Mouse (Mus musculus) ES-E14 (cell line): ENCODE results near the gene Islr. TPM values are rescaled to one million over a fixed set of nuclear protein-coding genes. Genes with fewer than 3 reads are reported as not detected.
A peak's percentile ranks its signal among the peaks of the same experiment; 100 is the strongest.

Experiments
- DNase-seq: peaks from one replicate; pipeline ENCODE4 v3.0.0-alpha.2; 2013; ENCODE audit warnings: low read depth, low spot score
- H3K27ac ChIP-seq: 2 replicates; pipeline ENCODE4 v1.5.1; 2012; ENCODE audit warnings: low read depth, mild to moderate bottlenecking, low read length, moderate library complexity, mixed read lengths; ENCODE audit not compliant: poor library complexity, insufficient read depth, severe bottlenecking
- H3K36me3 ChIP-seq: 2 replicates; pipeline ENCODE4 v1.6.1; 2012; ENCODE audit warnings: mild to moderate bottlenecking, low read length, moderate library complexity, mixed read lengths; ENCODE audit not compliant: control insufficient read depth, poor library complexity, insufficient read depth, severe bottlenecking
- H3K4me1 ChIP-seq, 2 experiments: fragments of 150-350 bp in 1 of 2; sonication (generic) in 1 of 2; 2 replicates each; pipeline ENCODE4 v1.6.1; 2012; ENCODE audit warnings: low read length in 2 of 2, mild to moderate bottlenecking in 1 of 2, mixed read lengths in 1 of 2; ENCODE audit not compliant: control insufficient read depth in 2 of 2, insufficient read depth in 2 of 2, poor library complexity in 1 of 2
- H3K4me3 ChIP-seq, 2 experiments: fragments of 150-350 bp in 1 of 2; sonication (generic) in 1 of 2; 2 replicates each; pipeline ENCODE4 v1.5.1; 2012; ENCODE audit warnings: low read length in 2 of 2, low read depth in 1 of 2, mild to moderate bottlenecking in 1 of 2, mixed read lengths in 1 of 2; ENCODE audit not compliant: insufficient read depth in 1 of 2, poor library complexity in 1 of 2, severe bottlenecking in 1 of 2
- H3K9ac ChIP-seq: 2 replicates; pipeline ENCODE4 v1.6.1; 2012; ENCODE audit warnings: low read depth, mild to moderate bottlenecking, low read length, mixed read lengths; ENCODE audit not compliant: poor library complexity, insufficient read depth, severe bottlenecking
- H3K9me3 ChIP-seq: fragments of 150-350 bp; sonication (generic); 2 replicates; pipeline ENCODE4 v1.6.1; 2012; ENCODE audit warnings: low read depth, mild to moderate bottlenecking, low read length; ENCODE audit not compliant: control insufficient read depth, insufficient read depth
- CHD2 ChIP-seq: IDR thresholded peaks from 2 replicates; pipeline ENCODE4 v1.6.1; 2014; ENCODE audit warnings: mild to moderate bottlenecking, low read depth, low read length, inconsistent platforms
- HCFC1 ChIP-seq: IDR thresholded peaks from 2 replicates; pipeline ENCODE4 v1.6.1; 2012; ENCODE audit warnings: low read length, inconsistent platforms, borderline replicate concordance; ENCODE audit not compliant: insufficient read depth
- MAFK ChIP-seq: IDR thresholded peaks from 2 replicates; pipeline ENCODE4 v1.6.1; 2014; ENCODE audit warnings: mild to moderate bottlenecking, low read depth, low read length, inconsistent platforms; ENCODE audit not compliant: insufficient read depth
- ZC3H11A ChIP-seq: IDR thresholded peaks from 2 replicates; pipeline ENCODE4 v1.6.1; 2012; ENCODE audit warnings: low read depth, mild to moderate bottlenecking, inconsistent platforms, low read length, borderline replicate concordance
- ZNF384 ChIP-seq: IDR thresholded peaks from 2 replicates; pipeline ENCODE4 v1.6.1; 2012; ENCODE audit warnings: low read depth, low read length, inconsistent platforms
- in situ Hi-C, 2 experiments: fragments of 600-800 bp; cut with MboI; formaldehyde crosslinking; loops; one replicate each; pipeline ENCODE4 v1.15.1; 2025; ENCODE audit warnings: low sequenced_read_pairs in 2 of 2, inconsistent platforms in 1 of 2; ENCODE audit not compliant: unreplicated experiment in 2 of 2
- total RNA-seq: library from RNA; depleted of rRNA; stranded (reverse); fragments of 300-350 nt; gene quantifications from 2 replicates; pipeline ENCODE4 v1.2.3, GENCODE M21; 2012

Islr gene
- total RNA-seq, 1 experiment = 0.22 TPM

DNA sequence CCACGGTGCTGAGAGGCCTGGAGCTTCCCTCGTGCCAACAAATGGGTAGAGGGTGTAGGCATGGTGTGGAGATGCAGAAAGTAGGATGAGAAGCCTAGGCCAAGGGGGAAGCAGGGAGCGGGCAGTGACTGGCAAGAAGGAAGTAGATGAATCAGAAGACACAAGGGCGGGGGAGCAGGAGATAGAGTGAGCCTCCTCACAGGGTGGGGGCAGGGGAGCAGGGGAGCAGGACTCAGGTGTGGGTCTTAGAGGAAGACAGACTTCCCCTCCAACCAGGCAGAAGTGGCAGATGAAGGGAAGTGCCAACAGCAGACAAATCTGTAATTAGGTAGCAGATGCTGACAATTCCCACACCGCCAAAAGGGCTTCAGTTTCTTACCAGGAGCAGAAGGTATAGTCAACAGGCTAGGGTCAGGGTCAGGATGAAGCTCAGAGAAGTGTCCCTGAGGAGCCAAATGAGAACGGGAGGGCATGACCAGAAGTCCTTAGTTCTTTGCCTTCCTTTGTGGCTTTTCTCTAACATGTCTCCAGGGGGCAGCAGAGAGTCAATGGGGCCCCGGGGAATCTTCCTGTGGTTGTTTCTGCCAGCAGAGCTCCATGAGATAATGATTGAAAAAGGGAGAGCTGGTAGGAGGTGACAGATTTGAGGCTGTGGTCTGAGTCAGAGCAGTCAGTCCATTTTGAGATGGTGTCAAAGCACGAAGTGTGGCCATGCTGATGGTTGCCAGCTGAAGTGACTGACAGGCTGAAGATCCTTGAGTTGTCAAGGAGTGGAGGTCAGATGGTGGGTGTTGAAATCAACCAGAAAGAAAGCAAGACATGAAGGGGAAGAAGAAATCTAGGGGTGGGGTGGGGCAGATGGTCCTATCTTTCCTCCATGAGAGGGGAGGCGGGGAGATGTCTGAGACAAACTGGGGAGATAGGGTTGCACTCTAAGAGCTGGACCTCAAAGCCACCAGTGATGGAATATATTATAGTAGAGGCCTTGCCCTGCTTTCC, 22.1 kb upstream of the Islr start:
- no peak overlapping the region for H3K27ac ChIP-seq
- peak; percentile 78 for DNase-seq
- no peak overlapping the region for H3K4me3 ChIP-seq
- H3K36me3 ChIP-seq = peaks cover 89% of the 10 kb centered on the region
- in situ Hi-C loops = no loop called here
- TF ChIP-seq CHD2 (no peak), MAFK (no peak), ZC3H11A (no peak), HCFC1 (no peak), ZNF384 (no peak)
- no peaks in the 10 kb centered on the region for H3K9me3 ChIP-seq
- H3K9ac ChIP-seq = no peak overlapping the region
- H3K4me1 ChIP-seq = peaks cover 0 to 14% of the 10 kb centered on the region in 2 experiments; a peak in 1 of 4 replicates

DNA sequence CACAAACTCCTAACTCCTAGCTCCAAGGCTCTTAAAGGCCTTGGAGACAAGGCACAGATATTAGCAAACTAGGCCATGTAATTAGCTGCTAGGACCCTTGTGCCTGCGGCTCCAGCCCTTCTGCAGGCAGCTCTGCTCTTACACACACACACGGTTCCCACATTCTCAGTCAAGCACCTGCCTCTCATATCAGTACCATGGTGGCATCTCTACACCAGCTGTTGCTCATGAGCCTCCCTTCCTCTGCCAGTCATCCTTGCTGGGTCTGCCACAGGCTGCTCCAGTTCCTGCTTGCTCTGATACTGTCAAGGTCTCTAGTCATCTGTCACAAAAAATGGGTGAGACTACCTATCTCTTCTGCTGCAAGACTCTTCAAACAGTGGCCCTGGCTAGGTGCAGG, 20.2 kb upstream of the Islr start:
- in situ Hi-C loops = loop anchor here in 1 of 2 experiments (25.0 kb wide), 1 partner anchor 362 kb away; no protein-coding TSS in a partner anchor
- no peak overlapping the region for H3K4me3 ChIP-seq
- peaks cover 84% of the 10 kb centered on the region for H3K36me3 ChIP-seq
- no peaks in the 10 kb centered on the region for H3K9me3 ChIP-seq
- no peak for DNase-seq
- TF ChIP-seq ZNF384 (no peak), HCFC1 (no peak), ZC3H11A (no peak), MAFK (no peak), CHD2 (no peak)
- H3K27ac ChIP-seq = no peak overlapping the region
- H3K9ac ChIP-seq = no peak overlapping the region
- peaks cover 0 to 22% of the 10 kb centered on the region in 2 experiments; a peak in 1 of 4 replicates for H3K4me1 ChIP-seq

- H3K27ac ChIP-seq = no peak overlapping the region
- H3K4me3 ChIP-seq = no peak overlapping the region
- TF ChIP-seq ZNF384 = no peak
- TF ChIP-seq ZC3H11A = no peak
- no peak for TF ChIP-seq CHD2
- TF ChIP-seq MAFK = no peak
- TF ChIP-seq HCFC1 = no peak
- H3K9ac ChIP-seq = no peak overlapping the region
- H3K4me1 ChIP-seq = peaks cover 10 to 40% of the 10 kb centered on the region in 2 experiments
- DNase-seq = no peak
- peaks cover 57% of the 10 kb centered on the region for H3K36me3 ChIP-seq
- no peaks in the 10 kb centered on the region for H3K9me3 ChIP-seq
- in situ Hi-C loops = loop anchor here in 1 of 2 experiments (25.0 kb wide), 1 partner anchor 358 kb away; no protein-coding TSS in a partner anchor
These were observed 16.3 kb upstream of the Islr start for GRCm38 (mm10) chr9:58220218-58220903.

DNA sequence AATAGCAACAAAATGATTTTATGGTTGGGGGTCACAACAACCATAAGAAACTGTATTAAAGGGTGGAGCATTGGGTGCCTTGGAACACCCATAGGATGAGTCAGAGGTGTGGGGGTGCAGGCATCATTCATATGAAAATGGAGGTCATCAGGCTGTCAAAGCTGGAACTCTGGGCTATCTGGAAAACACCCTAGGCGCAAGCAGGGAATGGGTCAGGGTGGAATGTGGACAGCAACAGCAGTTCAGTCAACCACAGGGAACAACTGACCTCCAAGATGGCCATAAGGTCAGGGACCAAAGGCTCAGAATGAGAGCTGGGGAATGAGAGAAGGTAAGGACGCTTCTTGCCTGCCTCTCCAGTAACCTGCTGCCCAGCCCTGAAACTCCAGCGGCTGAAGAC, 14.4 kb upstream of the Islr start:
- Histone ChIP-seq H3K9me3 (no peaks in the 10 kb centered on the region), H3K36me3 (peaks cover 41% of the 10 kb centered on the region), H3K4me3 (no peak overlapping the region), H3K9ac (no peak overlapping the region), H3K27ac (no peak overlapping the region), H3K4me1 (peaks cover 20 to 48% of the 10 kb centered on the region in 2 experiments)
- TF ChIP-seq ZC3H11A (no peak), MAFK (no peak), HCFC1 (no peak), ZNF384 (no peak), CHD2 (no peak)
- in situ Hi-C loops = loop anchor here in 1 of 2 experiments (25.0 kb wide), 1 partner anchor 356 kb away; no protein-coding TSS in a partner anchor
- no peak for DNase-seq
